Mouse (Mus musculus): Measurements from ENCODE around the gene Sorl1. TPM values are rescaled to one million over a fixed set of nuclear protein-coding genes. Genes with fewer than 3 reads are reported as not detected.

Sorl1 gene
- total and polyA plus RNA-seq, 2 experiments from 2014 or later = 1.1 to 12.9 TPM

DNA sequence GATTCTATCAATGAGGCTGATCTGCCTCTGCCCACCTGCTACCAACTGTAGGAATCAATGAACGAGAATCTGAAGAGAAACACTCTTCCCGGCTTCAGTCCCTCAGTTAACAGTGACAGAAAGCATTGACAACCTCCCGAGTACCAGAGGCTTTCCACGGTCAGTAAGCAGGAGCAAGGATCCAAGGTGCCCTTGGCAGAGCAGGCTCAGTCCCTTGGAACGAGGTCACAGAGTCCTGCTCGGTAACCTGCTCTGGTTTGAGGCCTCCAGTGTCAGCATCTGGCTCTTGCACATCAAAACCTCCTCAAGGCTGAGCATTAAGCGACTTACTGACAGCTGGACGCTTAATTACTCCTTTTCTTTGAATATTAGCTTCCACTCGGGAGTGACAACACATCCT, 43.4 kb downstream of the Sorl1 start:
- no peaks in the 10 kb centered on the region for H3K27me3 ChIP-seq (ENCODE audit: control insufficient read depth, insufficient read depth, low read length)
- ATAC-seq (ENCODE audit: insufficient read depth, low read depth) (no peak), DNase-seq (ENCODE audit: low spot score) (no peak)
- H3K4me3 ChIP-seq (ENCODE audit: low read depth, low read length) = no peak overlapping the region
- H3K4me1 ChIP-seq (ENCODE audit: control insufficient read depth, insufficient read depth) = no peaks in the 10 kb centered on the region
- 64% methylated on average over 9 of the region's 9 CpGs for WGBS
- no peaks in the 10 kb centered on the region for H3K9me3 ChIP-seq (replicated peaks; ENCODE audit: control insufficient read depth, low read length)
- no peak for TF ChIP-seq EP300 (IDR thresholded peaks at IDR 0.05; ENCODE audit: low read depth)
- no peak for TF ChIP-seq CTCF (IDR thresholded peaks at IDR 0.05; ENCODE audit: low read depth)
- H3K4me2 ChIP-seq (ENCODE audit: low read depth, low read length) = no peak overlapping the region
- H3K36me3 ChIP-seq (replicated peaks; ENCODE audit: control insufficient read depth, insufficient read depth, low read length) = no peaks in the 10 kb centered on the region
- H3K27ac ChIP-seq (ENCODE audit: low read depth) = no peak overlapping the region
- H3K9ac ChIP-seq (replicated peaks; ENCODE audit: low read depth, low read length) = no peak overlapping the region

DNA sequence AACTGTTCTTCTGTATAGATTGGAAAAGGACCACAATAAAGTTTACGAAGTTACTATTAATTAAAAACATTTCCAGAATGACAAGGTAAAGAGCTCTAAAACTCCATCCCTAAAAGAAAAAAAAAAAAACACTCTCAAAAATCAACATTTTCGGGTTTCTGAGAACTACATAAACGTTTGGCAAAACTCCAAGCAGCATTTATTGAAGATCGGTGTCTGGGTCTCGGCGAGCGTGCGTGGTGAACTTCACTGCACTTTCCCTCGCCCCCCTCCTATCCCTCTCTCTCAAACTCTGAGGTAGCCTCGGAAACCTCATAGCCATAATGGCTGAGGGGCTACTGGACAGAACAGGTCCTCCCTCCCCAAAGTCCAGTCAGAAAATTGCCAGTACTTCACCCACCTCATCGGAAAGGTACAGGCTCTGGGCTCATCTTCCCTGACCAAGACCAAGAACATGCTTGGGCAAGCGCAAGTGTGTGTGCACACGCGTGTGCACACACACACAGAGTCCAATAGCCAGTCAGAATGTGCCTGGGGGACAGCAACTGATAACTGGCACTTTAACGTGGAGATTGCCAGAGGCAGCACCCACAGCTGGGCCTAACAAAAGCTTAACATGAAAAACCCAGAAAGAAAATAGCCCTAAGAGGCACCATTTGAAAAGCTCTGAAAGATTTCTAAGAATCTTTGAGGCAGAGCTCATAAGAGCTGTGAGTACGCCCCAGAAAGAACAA, 46.8 kb downstream of the Sorl1 start:
- no peaks in the 10 kb centered on the region for H3K9me3 ChIP-seq (replicated peaks; ENCODE audit: control insufficient read depth, low read length)
- H3K9ac ChIP-seq (replicated peaks; ENCODE audit: low read depth, low read length) = no peak overlapping the region
- no peaks in the 10 kb centered on the region for H3K27me3 ChIP-seq (ENCODE audit: control insufficient read depth, insufficient read depth, low read length)
- WGBS = 87% methylated on average over 16 of the region's 16 CpGs
- DNase-seq (ENCODE audit: low spot score) (no peak), ATAC-seq (ENCODE audit: insufficient read depth, low read depth) (no peak)
- H3K36me3 ChIP-seq (replicated peaks; ENCODE audit: control insufficient read depth, insufficient read depth, low read length) = no peaks in the 10 kb centered on the region
- no peak overlapping the region for H3K27ac ChIP-seq (ENCODE audit: low read depth)
- no peaks in the 10 kb centered on the region for H3K4me1 ChIP-seq (ENCODE audit: control insufficient read depth, insufficient read depth)
- H3K4me2 ChIP-seq (ENCODE audit: low read depth, low read length) = no peak overlapping the region
- no peak overlapping the region for H3K4me3 ChIP-seq (ENCODE audit: low read depth, low read length)
- TF ChIP-seq EP300 (IDR thresholded peaks at IDR 0.05; ENCODE audit: low read depth) (no peak), CTCF (IDR thresholded peaks at IDR 0.05; ENCODE audit: low read depth) (no peak)

GRCm38 (mm10) chr9:42076256-42076849, 47.7 kb downstream of the Sorl1 start:
- WGBS = 76% methylated on average over 10 of the region's 10 CpGs
- Histone ChIP-seq H3K27ac (ENCODE audit: low read depth) (no peak overlapping the region), H3K9ac (replicated peaks; ENCODE audit: low read depth, low read length) (no peak overlapping the region), H3K4me1 (ENCODE audit: control insufficient read depth, insufficient read depth) (no peaks in the 10 kb centered on the region), H3K9me3 (replicated peaks; ENCODE audit: control insufficient read depth, low read length) (no peaks in the 10 kb centered on the region), H3K4me2 (ENCODE audit: low read depth, low read length) (no peak overlapping the region), H3K27me3 (ENCODE audit: control insufficient read depth, insufficient read depth, low read length) (no peaks in the 10 kb centered on the region), H3K36me3 (replicated peaks; ENCODE audit: control insufficient read depth, insufficient read depth, low read length) (no peaks in the 10 kb centered on the region), H3K4me3 (ENCODE audit: low read depth, low read length) (no peak overlapping the region)
- TF ChIP-seq CTCF (IDR thresholded peaks at IDR 0.05; ENCODE audit: low read depth) (no peak), EP300 (IDR thresholded peaks at IDR 0.05; ENCODE audit: low read depth) (no peak)
- ATAC-seq (ENCODE audit: insufficient read depth, low read depth) = no peak
- DNase-seq (ENCODE audit: low spot score) = no peak

DNA sequence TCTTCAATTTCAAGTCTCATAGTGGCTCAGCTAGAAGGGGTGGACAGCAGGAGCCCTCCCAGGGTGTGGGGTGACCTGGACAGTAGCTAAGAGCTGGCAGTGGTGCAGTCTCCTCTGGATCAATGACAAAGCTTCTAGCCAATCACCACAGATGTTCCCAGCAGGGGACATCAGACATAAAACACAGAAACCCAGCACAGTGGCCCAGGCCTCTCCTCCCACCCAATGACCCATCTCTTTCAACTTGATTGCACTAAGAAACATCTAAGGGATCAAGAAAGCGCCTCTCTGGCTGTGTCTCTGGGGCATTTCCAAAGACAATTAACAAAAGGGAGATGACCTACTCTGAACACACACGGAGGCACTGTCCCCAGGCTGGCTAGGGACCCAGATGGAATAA, 48.9 kb downstream of the Sorl1 start:
- no peak overlapping the region for H3K27ac ChIP-seq (ENCODE audit: low read depth)
- H3K9ac ChIP-seq (replicated peaks; ENCODE audit: low read depth, low read length) = no peak overlapping the region
- no peaks in the 10 kb centered on the region for H3K4me1 ChIP-seq (ENCODE audit: control insufficient read depth, insufficient read depth)
- H3K27me3 ChIP-seq (ENCODE audit: control insufficient read depth, insufficient read depth, low read length) = no peaks in the 10 kb centered on the region
- TF ChIP-seq CTCF (IDR thresholded peaks at IDR 0.05; ENCODE audit: low read depth) (no peak), EP300 (IDR thresholded peaks at IDR 0.05; ENCODE audit: low read depth) (no peak)
- ATAC-seq (ENCODE audit: insufficient read depth, low read depth) = no peak
- no peak for DNase-seq (ENCODE audit: low spot score)
- WGBS = 67% methylated on average over 2 of the region's 2 CpGs
- H3K4me3 ChIP-seq (ENCODE audit: low read depth, low read length) = no peak overlapping the region
- H3K4me2 ChIP-seq (ENCODE audit: low read depth, low read length) = no peak overlapping the region
- H3K36me3 ChIP-seq (replicated peaks; ENCODE audit: control insufficient read depth, insufficient read depth, low read length) = no peaks in the 10 kb centered on the region
- no peaks in the 10 kb centered on the region for H3K9me3 ChIP-seq (replicated peaks; ENCODE audit: control insufficient read depth, low read length)

GRCm38 (mm10) chr9:42072010-42072409, 52.1 kb downstream of the Sorl1 start:
- no peak overlapping the region for H3K4me3 ChIP-seq (ENCODE audit: low read depth, low read length)
- no peak for ATAC-seq (ENCODE audit: insufficient read depth, low read depth)
- H3K9ac ChIP-seq (replicated peaks; ENCODE audit: low read depth, low read length) = no peak overlapping the region
- H3K27me3 ChIP-seq (ENCODE audit: control insufficient read depth, insufficient read depth, low read length) = no peaks in the 10 kb centered on the region
- no peaks in the 10 kb centered on the region for H3K9me3 ChIP-seq (replicated peaks; ENCODE audit: control insufficient read depth, low read length)
- no peak overlapping the region for H3K27ac ChIP-seq (ENCODE audit: low read depth)
- H3K4me1 ChIP-seq (ENCODE audit: control insufficient read depth, insufficient read depth) = no peaks in the 10 kb centered on the region
- WGBS = 48% methylated on average over 4 of the region's 4 CpGs
- no peak overlapping the region for H3K4me2 ChIP-seq (ENCODE audit: low read depth, low read length)
- TF ChIP-seq CTCF (IDR thresholded peaks at IDR 0.05; ENCODE audit: low read depth) (no peak), EP300 (IDR thresholded peaks at IDR 0.05; ENCODE audit: low read depth) (no peak)
- H3K36me3 ChIP-seq (replicated peaks; ENCODE audit: control insufficient read depth, insufficient read depth, low read length) = no peaks in the 10 kb centered on the region
- DNase-seq (ENCODE audit: low spot score) = no peak

Data from heart, postnatal 0 days (tissue).